Mouse (Mus musculus): ENCODE data around the gene Fam227a. TPM values are rescaled to one million over a fixed set of nuclear protein-coding genes. Genes with fewer than 3 reads are reported as not detected.

Fam227a gene
- polyA plus RNA-seq, 1 experiment, result 0.74 TPM

DNA sequence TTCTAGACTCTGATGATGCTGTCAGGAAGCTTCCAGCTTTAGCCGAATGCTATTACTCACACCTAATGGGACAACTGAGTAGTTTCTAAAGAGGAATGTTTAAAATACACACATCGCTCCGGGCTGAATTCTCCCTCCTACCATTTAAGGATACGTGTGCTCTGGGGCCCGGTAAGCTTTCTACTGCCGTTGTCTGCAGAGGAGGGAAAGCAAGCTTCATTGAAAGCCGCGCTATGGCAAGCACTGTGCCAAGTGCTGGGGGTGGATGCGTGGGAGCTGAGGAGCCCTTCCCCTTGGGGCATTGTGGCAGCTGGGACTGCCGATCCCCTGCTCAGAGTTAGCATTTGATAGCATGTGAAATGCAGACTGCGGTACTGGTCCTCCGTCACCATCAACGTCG is 2.3 kb downstream of the Fam227a start:
- H3K4me3 ChIP-seq, result no peak overlapping the region
- no peak overlapping the region for H3ac ChIP-seq (ENCODE audit: control insufficient read depth, insufficient read length)
- H3K36me3 ChIP-seq (ENCODE audit: control insufficient read depth, insufficient read depth), result no peaks in the 10 kb centered on the region
- no peak for TF ChIP-seq TCF3 (IDR thresholded peaks at IDR 0.05; ENCODE audit: insufficient read length, low read depth)
- TF ChIP-seq TCF12 (IDR thresholded peaks at IDR 0.05; ENCODE audit: insufficient read depth, poor library complexity, severe bottlenecking), result no peak
- no peak for TF ChIP-seq REST (IDR thresholded peaks at IDR 0.05; ENCODE audit: insufficient read depth, insufficient read length)
- H3K4me2 ChIP-seq (ENCODE audit: low read depth), result no peak overlapping the region
- H3K27me3 ChIP-seq (ENCODE audit: control insufficient read depth, insufficient read depth, insufficient read length), result no peaks in the 10 kb centered on the region
- H3K79me2 ChIP-seq (ENCODE audit: control insufficient read depth, insufficient read depth), result no peaks in the 10 kb centered on the region

DNA sequence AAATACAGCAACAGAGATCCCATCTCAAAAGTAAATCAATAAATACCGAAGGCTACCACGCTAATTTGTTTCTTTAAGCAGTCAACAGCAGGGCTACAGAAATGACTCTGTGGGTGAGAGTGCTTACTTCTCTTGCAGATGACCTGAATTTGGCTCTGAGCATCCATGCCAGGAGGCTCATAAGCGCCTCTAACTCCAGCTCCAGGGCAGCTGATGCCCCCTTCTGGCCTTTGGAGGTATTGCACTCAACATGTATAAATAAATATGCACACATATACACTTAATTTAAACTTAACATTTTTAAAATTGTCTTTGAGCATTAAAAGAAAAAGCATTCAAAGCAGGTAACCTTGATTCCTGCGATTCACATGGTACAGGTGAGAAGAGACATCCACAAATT is 7.3 kb downstream of the Fam227a start:
- no peaks in the 10 kb centered on the region for H3K36me3 ChIP-seq (ENCODE audit: control insufficient read depth, insufficient read depth)
- TF ChIP-seq REST (IDR thresholded peaks at IDR 0.05; ENCODE audit: insufficient read depth, insufficient read length) (no peak), POLR2AphosphoS2 (IDR thresholded peaks at IDR 0.05; ENCODE audit: insufficient read length, low read depth) (no peak), POLR2A (IDR thresholded peaks at IDR 0.05; ENCODE audit: insufficient read length, low read depth) (no peak), CEBPB (IDR thresholded peaks at IDR 0.05; ENCODE audit: insufficient read depth, poor library complexity, severe bottlenecking) (no peak), MYOG (IDR thresholded peaks at IDR 0.05; ENCODE audit: control insufficient read depth in 1 of 3, insufficient read depth in 1 of 3, insufficient read length in 2 of 3, low read depth in 2 of 3) (no peak), TCF3 (IDR thresholded peaks at IDR 0.05; ENCODE audit: insufficient read length, low read depth) (no peak), SRF (IDR thresholded peaks at IDR 0.05; ENCODE audit: control insufficient read depth, insufficient read length, low read depth) (no peak), E2F4 (IDR thresholded peaks at IDR 0.05; ENCODE audit: insufficient read depth) (no peak), MYOD1 (IDR thresholded peaks at IDR 0.05; ENCODE audit: control insufficient read depth in 1 of 3, insufficient read length in 2 of 3, low read depth in 2 of 3) (no peak), USF1 (IDR thresholded peaks at IDR 0.05; ENCODE audit: low read depth) (no peak), TCF12 (IDR thresholded peaks at IDR 0.05; ENCODE audit: insufficient read depth, poor library complexity, severe bottlenecking) (no peak), MAX (IDR thresholded peaks at IDR 0.05; ENCODE audit: low read depth) (no peak)
- no peaks in the 10 kb centered on the region for H3K27me3 ChIP-seq (ENCODE audit: control insufficient read depth, insufficient read depth, insufficient read length)
- H3K4me2 ChIP-seq (ENCODE audit: low read depth), result no peak overlapping the region
- H3K4me3 ChIP-seq, result no peak overlapping the region
- no peaks in the 10 kb centered on the region for H3K79me2 ChIP-seq (ENCODE audit: control insufficient read depth, insufficient read depth)
- H3ac ChIP-seq (ENCODE audit: control insufficient read depth, insufficient read length), result no peak overlapping the region

DNA sequence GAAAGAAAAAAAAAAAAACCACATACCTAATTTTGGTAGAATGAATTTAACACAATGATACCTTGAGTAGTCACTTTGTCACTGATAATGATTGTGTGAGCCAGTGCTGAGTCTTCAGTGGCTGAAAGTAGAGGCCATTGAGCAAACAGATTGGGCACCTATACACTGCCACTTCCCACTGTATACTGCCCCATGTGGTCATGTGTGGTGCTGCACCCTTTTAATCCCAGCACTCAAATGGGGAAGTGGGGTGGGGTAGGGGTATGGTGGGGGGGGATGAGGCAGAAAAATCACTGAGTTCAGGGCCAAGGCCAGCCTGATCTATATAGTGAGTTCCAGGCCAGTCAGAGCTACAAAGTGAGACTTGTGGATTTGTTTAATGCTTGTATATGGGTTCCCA is 8.2 kb downstream of the Fam227a start:
- H3ac ChIP-seq (ENCODE audit: control insufficient read depth, insufficient read length), result no peak overlapping the region
- TF ChIP-seq SRF (IDR thresholded peaks at IDR 0.05; ENCODE audit: control insufficient read depth, insufficient read length, low read depth) (no peak), POLR2A (IDR thresholded peaks at IDR 0.05; ENCODE audit: insufficient read length, low read depth) (no peak), MYOD1 (IDR thresholded peaks at IDR 0.05; ENCODE audit: control insufficient read depth in 1 of 3, insufficient read length in 2 of 3, low read depth in 2 of 3) (no peak), REST (IDR thresholded peaks at IDR 0.05; ENCODE audit: insufficient read depth, insufficient read length) (no peak), USF1 (IDR thresholded peaks at IDR 0.05; ENCODE audit: low read depth) (no peak), POLR2AphosphoS2 (IDR thresholded peaks at IDR 0.05; ENCODE audit: insufficient read length, low read depth) (no peak), E2F4 (IDR thresholded peaks at IDR 0.05; ENCODE audit: insufficient read depth) (no peak), TCF12 (IDR thresholded peaks at IDR 0.05; ENCODE audit: insufficient read depth, poor library complexity, severe bottlenecking) (no peak), MYOG (IDR thresholded peaks at IDR 0.05; ENCODE audit: control insufficient read depth in 1 of 3, insufficient read depth in 1 of 3, insufficient read length in 2 of 3, low read depth in 2 of 3) (no peak), CEBPB (IDR thresholded peaks at IDR 0.05; ENCODE audit: insufficient read depth, poor library complexity, severe bottlenecking) (no peak), MAX (IDR thresholded peaks at IDR 0.05; ENCODE audit: low read depth) (no peak), TCF3 (IDR thresholded peaks at IDR 0.05; ENCODE audit: insufficient read length, low read depth) (no peak)
- H3K4me2 ChIP-seq (ENCODE audit: low read depth), result no peak overlapping the region
- H3K4me3 ChIP-seq, result no peak overlapping the region
- H3K79me2 ChIP-seq (ENCODE audit: control insufficient read depth, insufficient read depth), result no peaks in the 10 kb centered on the region
- no peaks in the 10 kb centered on the region for H3K36me3 ChIP-seq (ENCODE audit: control insufficient read depth, insufficient read depth)
- no peaks in the 10 kb centered on the region for H3K27me3 ChIP-seq (ENCODE audit: control insufficient read depth, insufficient read depth, insufficient read length)

GRCm38 (mm10) chr15:79648130-79648529 is 10.6 kb downstream of the Fam227a start:
- H3K27me3 ChIP-seq (ENCODE audit: control insufficient read depth, insufficient read depth, insufficient read length), result peaks cover 5% of the 10 kb centered on the region
- no peaks in the 10 kb centered on the region for H3K79me2 ChIP-seq (ENCODE audit: control insufficient read depth, insufficient read depth)
- H3K4me2 ChIP-seq (ENCODE audit: low read depth), result no peak overlapping the region
- no peaks in the 10 kb centered on the region for H3K36me3 ChIP-seq (ENCODE audit: control insufficient read depth, insufficient read depth)
- H3K4me3 ChIP-seq, result no peak overlapping the region
- TF ChIP-seq TCF3 (IDR thresholded peaks at IDR 0.05; ENCODE audit: insufficient read length, low read depth), result no peak
- TF ChIP-seq SRF (IDR thresholded peaks at IDR 0.05; ENCODE audit: control insufficient read depth, insufficient read length, low read depth), result no peak
- no peak for TF ChIP-seq POLR2A (IDR thresholded peaks at IDR 0.05; ENCODE audit: insufficient read length, low read depth)
- TF ChIP-seq E2F4 (IDR thresholded peaks at IDR 0.05; ENCODE audit: insufficient read depth), result no peak
- no peak for TF ChIP-seq MYOG (IDR thresholded peaks at IDR 0.05; ENCODE audit: control insufficient read depth in 1 of 3, insufficient read depth in 1 of 3, insufficient read length in 2 of 3, low read depth in 2 of 3)
- TF ChIP-seq CEBPB (IDR thresholded peaks at IDR 0.05; ENCODE audit: insufficient read depth, poor library complexity, severe bottlenecking), result no peak
- TF ChIP-seq TCF12 (IDR thresholded peaks at IDR 0.05; ENCODE audit: insufficient read depth, poor library complexity, severe bottlenecking), result no peak
- no peak for TF ChIP-seq MAX (IDR thresholded peaks at IDR 0.05; ENCODE audit: low read depth)
- TF ChIP-seq USF1 (IDR thresholded peaks at IDR 0.05; ENCODE audit: low read depth), result no peak
- no peak for TF ChIP-seq REST (IDR thresholded peaks at IDR 0.05; ENCODE audit: insufficient read depth, insufficient read length)
- no peak for TF ChIP-seq MYOD1 (IDR thresholded peaks at IDR 0.05; ENCODE audit: control insufficient read depth in 1 of 3, insufficient read length in 2 of 3, low read depth in 2 of 3)
- no peak for TF ChIP-seq POLR2AphosphoS2 (IDR thresholded peaks at IDR 0.05; ENCODE audit: insufficient read length, low read depth)
- no peak overlapping the region for H3ac ChIP-seq (ENCODE audit: control insufficient read depth, insufficient read length)

DNA sequence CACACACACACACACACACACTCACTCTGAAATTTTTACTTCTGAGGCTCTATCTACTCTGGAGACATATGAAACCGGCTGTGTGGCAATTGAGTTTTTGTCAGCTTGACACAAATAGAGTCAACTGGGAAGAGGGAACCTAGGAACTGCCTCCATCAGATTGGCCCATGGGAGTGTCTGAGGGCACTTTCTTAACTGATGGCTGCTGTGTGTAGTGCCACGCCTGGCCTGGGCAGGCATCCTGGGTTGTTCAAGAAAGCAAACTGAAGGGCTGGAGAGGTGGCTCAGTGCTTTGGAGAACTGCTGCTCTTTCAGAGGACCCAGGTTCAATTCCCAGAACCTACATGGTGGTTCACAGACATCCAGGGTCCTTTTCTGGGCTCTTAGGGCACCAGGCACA is 13.3 kb downstream of the Fam227a start:
- Histone ChIP-seq H3K79me2 (ENCODE audit: control insufficient read depth, insufficient read depth) (no peaks in the 10 kb centered on the region), H3K36me3 (ENCODE audit: control insufficient read depth, insufficient read depth) (no peaks in the 10 kb centered on the region), H3ac (ENCODE audit: control insufficient read depth, insufficient read length) (no peak overlapping the region), H3K4me2 (ENCODE audit: low read depth) (no peak overlapping the region), H3K4me3 (no peak overlapping the region), H3K27me3 (ENCODE audit: control insufficient read depth, insufficient read depth, insufficient read length) (peaks cover 5% of the 10 kb centered on the region)
- no peak for TF ChIP-seq TCF3 (IDR thresholded peaks at IDR 0.05; ENCODE audit: insufficient read length, low read depth)
- TF ChIP-seq USF1 (IDR thresholded peaks at IDR 0.05; ENCODE audit: low read depth), result no peak
- TF ChIP-seq MYOG (IDR thresholded peaks at IDR 0.05; ENCODE audit: control insufficient read depth in 1 of 3, insufficient read depth in 1 of 3, insufficient read length in 2 of 3, low read depth in 2 of 3), result no peak
- TF ChIP-seq POLR2A (IDR thresholded peaks at IDR 0.05; ENCODE audit: insufficient read length, low read depth), result no peak
- TF ChIP-seq CEBPB (IDR thresholded peaks at IDR 0.05; ENCODE audit: insufficient read depth, poor library complexity, severe bottlenecking), result no peak
- TF ChIP-seq E2F4 (IDR thresholded peaks at IDR 0.05; ENCODE audit: insufficient read depth), result no peak
- no peak for TF ChIP-seq MYOD1 (IDR thresholded peaks at IDR 0.05; ENCODE audit: control insufficient read depth in 1 of 3, insufficient read length in 2 of 3, low read depth in 2 of 3)
- no peak for TF ChIP-seq REST (IDR thresholded peaks at IDR 0.05; ENCODE audit: insufficient read depth, insufficient read length)
- no peak for TF ChIP-seq SRF (IDR thresholded peaks at IDR 0.05; ENCODE audit: control insufficient read depth, insufficient read length, low read depth)
- TF ChIP-seq TCF12 (IDR thresholded peaks at IDR 0.05; ENCODE audit: insufficient read depth, poor library complexity, severe bottlenecking), result no peak
- no peak for TF ChIP-seq POLR2AphosphoS2 (IDR thresholded peaks at IDR 0.05; ENCODE audit: insufficient read length, low read depth)
- no peak for TF ChIP-seq MAX (IDR thresholded peaks at IDR 0.05; ENCODE audit: low read depth)
